19 mouse cellular contexts compared by ENCODE assay signal in genomic region chr19:5883935-5884334, GRCm38 (mm10). TPM values are rescaled to one million over a fixed set of nuclear protein-coding genes. Genes with fewer than 3 reads are reported as not detected.
A peak's percentile ranks its signal among the peaks of the same experiment; 100 is the strongest.
DNase-seq lines count a peak whose midpoint lies in the region; ATAC-seq and TF ChIP-seq lines count a peak whose summit lies in the region.
"Had no signal": no experiment of that assay in that cellular context is flagged by ENCODE, and none has a peak within 500 bp of the region (broad histone marks: within the 10 kb centered on the region; RNA-seq: fewer than 3 reads in every experiment).

No protein-coding gene starts in this region.

- no peak overlapping the region for H3K4me2 ChIP-seq in forebrain, embryonic 12.5 days
- H3K4me2 ChIP-seq in liver, embryonic 15.5 days = peak overlapping the region; percentile 34
- H3K4me2 ChIP-seq: embryonic facial prominence, embryonic 12.5 days; hindbrain, embryonic 15.5 days; limb, embryonic 12.5 days; midbrain, embryonic 11.5 days; neural tube, embryonic 15.5 days had no signal

- H3K4me3 ChIP-seq in forebrain, embryonic 10.5 days = peak overlapping the region; percentile 5; the same call in 1 of the 2 replicates
- H3K4me3 ChIP-seq in forebrain, embryonic 12.5 days (replicated peaks) = no peak overlapping the region
- no peak overlapping the region for H3K4me3 ChIP-seq in liver, embryonic 15.5 days (replicated peaks)
- no peak overlapping the region for H3K4me3 ChIP-seq in cerebellum, adult 2 months (replicated peaks; ENCODE audit: insufficient read depth, low read depth, low read length)
- H3K4me3 ChIP-seq: embryonic facial prominence, embryonic 12.5 days; hindbrain, embryonic 15.5 days; limb, embryonic 12.5 days; neural tube, embryonic 15.5 days had no signal

- H3K9ac ChIP-seq in forebrain, embryonic 12.5 days = no peak overlapping the region
- H3K9ac ChIP-seq in liver, embryonic 15.5 days = no peak overlapping the region
- H3K9ac ChIP-seq: embryonic facial prominence, embryonic 12.5 days; hindbrain, embryonic 15.5 days; limb, embryonic 12.5 days; neural tube, embryonic 15.5 days had no signal

- WGBS in forebrain, embryonic 10.5 days = 69% methylated on average over 1 of the region's 1 CpGs
- WGBS in forebrain, embryonic 12.5 days = 42% methylated on average over 1 of the region's 1 CpGs
- WGBS in liver, embryonic 15.5 days (ENCODE audit: insufficient replicate concordance) = 22% methylated on average over 1 of the region's 1 CpGs
- 60% methylated on average over 1 of the region's 1 CpGs for WGBS in cerebellum, adult 2 months

- DNase-seq in forebrain, embryonic 10.5 days (ENCODE audit: extremely low spot score, low spot score) = no peak
- peak; percentile 80 for DNase-seq in testis, postnatal 14 days (ENCODE audit: low spot score)
- no peak for DNase-seq in testis, postnatal 10 days (ENCODE audit: low spot score)
- DNase-seq in cerebellum, adult 2 months = no peak
- DNase-seq in kidney, adult 8-10 months = no peak
- DNase-seq in adrenal gland, adult 2 months = no peak
- DNase-seq: cerebellum, adult 18-20 months; kidney, adult 9 months; lung, postnatal 10 days; right cerebral cortex, adult 18-20 months had no signal

- no peaks in the 10 kb centered on the region for H3K27me3 ChIP-seq in forebrain, embryonic 10.5 days (ENCODE audit: poor library complexity, severe bottlenecking)
- H3K27me3 ChIP-seq in forebrain, embryonic 12.5 days = no peaks in the 10 kb centered on the region
- H3K27me3 ChIP-seq in liver, embryonic 15.5 days = peaks cover 6% of the 10 kb centered on the region
- no peaks in the 10 kb centered on the region for H3K27me3 ChIP-seq in cerebellum, adult 2 months (ENCODE audit: control insufficient read depth, insufficient read depth, low read length)
- H3K27me3 ChIP-seq: CH12.LX; embryonic facial prominence, embryonic 12.5 days; hindbrain, embryonic 15.5 days; limb, embryonic 12.5 days; neural tube, embryonic 15.5 days had no signal

- no peaks in the 10 kb centered on the region for H3K4me1 ChIP-seq in forebrain, embryonic 10.5 days
- H3K4me1 ChIP-seq in forebrain, embryonic 12.5 days = no peaks in the 10 kb centered on the region
- H3K4me1 ChIP-seq in liver, embryonic 15.5 days (replicated peaks) = peaks cover 71% of the 10 kb centered on the region
- no peaks in the 10 kb centered on the region for H3K4me1 ChIP-seq in cerebellum, adult 2 months (ENCODE audit: control insufficient read depth, insufficient read depth, low read length)
- H3K4me1 ChIP-seq: embryonic facial prominence, embryonic 12.5 days; hindbrain, embryonic 15.5 days; limb, embryonic 12.5 days; neural tube, embryonic 15.5 days had no signal

- no peak for TF ChIP-seq CTCF in cerebellum, adult 2 months (IDR thresholded peaks at IDR 0.05; ENCODE audit: borderline replicate concordance, insufficient read depth, low read depth, low read length)

- H3K27ac ChIP-seq in forebrain, embryonic 10.5 days = no peak overlapping the region
- H3K27ac ChIP-seq in forebrain, embryonic 12.5 days = no peak overlapping the region
- H3K27ac ChIP-seq in liver, embryonic 15.5 days (replicated peaks) = peak overlapping the region; percentile 81
- H3K27ac ChIP-seq in cerebellum, adult 2 months (ENCODE audit: insufficient read depth, low read length) = no peak overlapping the region
- H3K27ac ChIP-seq: embryonic facial prominence, embryonic 12.5 days; hindbrain, embryonic 15.5 days; limb, embryonic 12.5 days; neural tube, embryonic 15.5 days had no signal

- no peak for TF ChIP-seq POLR2A in cerebellum, adult 2 months (IDR thresholded peaks at IDR 0.05; ENCODE audit: borderline replicate concordance, insufficient read depth, low read length)

- H3K36me3 ChIP-seq in forebrain, embryonic 10.5 days (replicated peaks) = no peaks in the 10 kb centered on the region
- H3K36me3 ChIP-seq in forebrain, embryonic 12.5 days (replicated peaks) = no peaks in the 10 kb centered on the region
- H3K36me3 ChIP-seq in liver, embryonic 15.5 days (replicated peaks) = 0 out of 2 replicates have a peak, but pooled peaks cover 5% of the 10 kb centered on the region
- H3K36me3 ChIP-seq: embryonic facial prominence, embryonic 12.5 days; hindbrain, embryonic 15.5 days; limb, embryonic 12.5 days; neural tube, embryonic 15.5 days had no signal

- ATAC-seq in forebrain, embryonic 12.5 days (ENCODE audit: low FRiP score) = no peak
- ATAC-seq in liver, embryonic 15.5 days (ENCODE audit: insufficient read depth) = peak; percentile 87

- no peaks in the 10 kb centered on the region for H3K9me3 ChIP-seq in forebrain, embryonic 10.5 days
- no peaks in the 10 kb centered on the region for H3K9me3 ChIP-seq in forebrain, embryonic 12.5 days
- no peaks in the 10 kb centered on the region for H3K9me3 ChIP-seq in liver, embryonic 15.5 days (replicated peaks)
- H3K9me3 ChIP-seq: embryonic facial prominence, embryonic 12.5 days; hindbrain, embryonic 15.5 days; limb, embryonic 12.5 days; neural tube, embryonic 15.5 days had no signal

RNA-seq across cellular contexts. Expression of gene Slc25a45, which starts 6.3 kb away (rescaled TPM):
- 1.5 and 2.0 TPM in 2 replicates for polyA plus RNA-seq in forebrain, embryonic 10.5 days (2016; fragmentation: Nextera tagmentation; extraction: Ambion mirVana)
- polyA plus RNA-seq in forebrain, embryonic 12.5 days (2016; fragmentation: Nextera tagmentation; extraction: Ambion mirVana) = 1.3 and 1.8 TPM in 2 replicates
- 7.1 and 7.9 TPM in 2 replicates for polyA plus RNA-seq in liver, embryonic 15.5 days (2015; fragmentation: Nextera tagmentation; extraction: Ambion mirVana)
- 4.3 and 5.0 TPM in 2 replicates for polyA plus RNA-seq in cerebellum, adult 2 months (2012; rRNA removed)
- total RNA-seq in adrenal gland, adult 2 months (2021) = 10 to 100 TPM; 15.5 to 36.2 TPM
- 42.4 and 44.6 TPM in 2 replicates for polyA plus RNA-seq in adrenal gland, adult 2 months (2012; rRNA removed)

RNA-seq across cellular contexts. Expression of gene Frmd8, which starts 8.9 kb away (rescaled TPM):
- 36.9 and 40.6 TPM in 2 replicates for polyA plus RNA-seq in forebrain, embryonic 10.5 days (2016; fragmentation: Nextera tagmentation; extraction: Ambion mirVana)
- 25.6 and 25.9 TPM in 2 replicates for polyA plus RNA-seq in forebrain, embryonic 12.5 days (2016; fragmentation: Nextera tagmentation; extraction: Ambion mirVana)
- polyA plus RNA-seq in liver, embryonic 15.5 days (2015; fragmentation: Nextera tagmentation; extraction: Ambion mirVana) = 12.9 and 13.1 TPM in 2 replicates
- polyA plus RNA-seq in cerebellum, adult 2 months (2012; rRNA removed) = 23.4 and 28.3 TPM in 2 replicates
- total RNA-seq in adrenal gland, adult 2 months (2021) = 10 to 100 TPM; 41.2 to 51.4 TPM
- polyA plus RNA-seq in adrenal gland, adult 2 months (2012; rRNA removed) = 27.8 and 36.4 TPM in 2 replicates

RNA-seq across cellular contexts. Expression of gene Tigd3, which starts 10.0 kb away (rescaled TPM):
- 9.0 and 9.1 TPM in 2 replicates for polyA plus RNA-seq in forebrain, embryonic 10.5 days (2016; fragmentation: Nextera tagmentation; extraction: Ambion mirVana)
- polyA plus RNA-seq in forebrain, embryonic 12.5 days (2016; fragmentation: Nextera tagmentation; extraction: Ambion mirVana) = 11.1 and 12.8 TPM in 2 replicates
- 2.8 and 2.9 TPM in 2 replicates for polyA plus RNA-seq in liver, embryonic 15.5 days (2015; fragmentation: Nextera tagmentation; extraction: Ambion mirVana)
- 5.1 and 5.6 TPM in 2 replicates for polyA plus RNA-seq in cerebellum, adult 2 months (2012; rRNA removed)
- total RNA-seq in adrenal gland, adult 2 months (2021) = 1 to 10 TPM; 1.0 to 1.1 TPM
- polyA plus RNA-seq in adrenal gland, adult 2 months (2012; rRNA removed) = 0.48 and 0.53 TPM in 2 replicates

RNA-seq across cellular contexts. Expression of gene Dpf2, which starts 28.9 kb away (rescaled TPM):
- 246 and 247 TPM in 2 replicates for polyA plus RNA-seq in forebrain, embryonic 10.5 days (2016; fragmentation: Nextera tagmentation; extraction: Ambion mirVana)
- polyA plus RNA-seq in forebrain, embryonic 12.5 days (2016; fragmentation: Nextera tagmentation; extraction: Ambion mirVana) = 184 and 203 TPM in 2 replicates
- polyA plus RNA-seq in liver, embryonic 15.5 days (2015; fragmentation: Nextera tagmentation; extraction: Ambion mirVana) = 52.7 and 59.4 TPM in 2 replicates
- 136 and 141 TPM in 2 replicates for polyA plus RNA-seq in cerebellum, adult 2 months (2012; rRNA removed)
- 100 to 1,000 TPM in 1 of 2 experiments, 10 to 100 TPM in 1; 90.6 to 125 TPM for total RNA-seq in adrenal gland, adult 2 months (2021)
- 51.7 and 56.3 TPM in 2 replicates for polyA plus RNA-seq in adrenal gland, adult 2 months (2012; rRNA removed)

RNA-seq across cellular contexts. Expression of gene Cdc42ep2, which starts 40.7 kb away (rescaled TPM):
- polyA plus RNA-seq in forebrain, embryonic 10.5 days (2016; fragmentation: Nextera tagmentation; extraction: Ambion mirVana) = 1.1 and 1.5 TPM in 2 replicates
- 2.2 TPM in 2 replicates for polyA plus RNA-seq in forebrain, embryonic 12.5 days (2016; fragmentation: Nextera tagmentation; extraction: Ambion mirVana)
- polyA plus RNA-seq in liver, embryonic 15.5 days (2015; fragmentation: Nextera tagmentation; extraction: Ambion mirVana) = 2.9 and 3.1 TPM in 2 replicates
- 23.8 and 25.2 TPM in 2 replicates for polyA plus RNA-seq in cerebellum, adult 2 months (2012; rRNA removed)
- total RNA-seq in adrenal gland, adult 2 months (2021) = 1 to 10 TPM; 5.5 to 8.0 TPM
- 5.6 and 5.9 TPM in 2 replicates for polyA plus RNA-seq in adrenal gland, adult 2 months (2012; rRNA removed)
- total RNA-seq: common myeloid progenitor, adult 5-6 weeks had no signal
